Mouse (Mus musculus) MEL (cell line): Measurements from ENCODE around the gene Olfr657. TPM values are rescaled to one million over a fixed set of nuclear protein-coding genes. Genes with fewer than 3 reads are reported as not detected.

ENCODE experiments used
- DNase-seq: peaks from one replicate; pipeline ENCODE4 v3.0.0; 2011; ENCODE audit warnings: low read depth, low spot score
- H3K27ac ChIP-seq: 2 replicates; pipeline ENCODE4 v1.5.1; 2012; ENCODE audit warnings: low read depth, mild to moderate bottlenecking, control low read depth, low read length, moderate library complexity; ENCODE audit not compliant: control insufficient read depth
- H3K27me3 ChIP-seq, 2 experiments: fragments of 150-350 bp in 1 of 2; sonication (generic) in 1 of 2; 2 replicates each; pipeline ENCODE4 v1.6.1; 2012; ENCODE audit warnings: low read length in 2 of 2, mild to moderate bottlenecking in 2 of 2, improper control_type of control experiment in 1 of 2, moderate library complexity in 1 of 2; ENCODE audit not compliant: insufficient read depth in 2 of 2, control insufficient read depth in 1 of 2
- H3K36me3 ChIP-seq, 2 experiments: 2 replicates each; pipeline ENCODE4 v1.6.1; 2012 to 2014; ENCODE audit warnings: low read length in 2 of 2, improper control_type of control experiment in 1 of 2, inconsistent platforms in 1 of 2, mild to moderate bottlenecking in 1 of 2; ENCODE audit not compliant: insufficient read depth in 2 of 2, control insufficient read depth in 1 of 2
- H3K4me1 ChIP-seq, 2 experiments: fragments of 150-350 bp in 1 of 2; sonication (generic) in 1 of 2; 2 replicates each; pipeline ENCODE4 v1.6.1; 2012; ENCODE audit warnings: low read length in 2 of 2, improper control_type of control experiment in 1 of 2, mild to moderate bottlenecking in 1 of 2; ENCODE audit not compliant: insufficient read depth in 2 of 2, control insufficient read depth in 1 of 2
- H3K4me3 ChIP-seq, 2 experiments: fragments of 150-350 bp in 1 of 2; sonication (generic) in 1 of 2; 2 replicates each; pipeline ENCODE4 v1.5.1; 2012; ENCODE audit warnings: low read depth in 2 of 2, low read length in 2 of 2, mild to moderate bottlenecking in 2 of 2, moderate library complexity in 2 of 2, control low read depth in 1 of 2, improper control_type of control experiment in 1 of 2; ENCODE audit not compliant: control insufficient read depth in 1 of 2, insufficient read depth in 1 of 2
- H3K79me2 ChIP-seq: 2 replicates; pipeline ENCODE4 v1.6.1; 2012; ENCODE audit warnings: mild to moderate bottlenecking, low read length, moderate library complexity; ENCODE audit not compliant: control insufficient read depth, poor library complexity, insufficient read depth
- H3K9ac ChIP-seq: 2 replicates; pipeline ENCODE4 v1.6.1; 2012; ENCODE audit warnings: low read depth, mild to moderate bottlenecking, control low read depth, low read length, moderate library complexity; ENCODE audit not compliant: control insufficient read depth, poor library complexity, severe bottlenecking
- H3K9me3 ChIP-seq: fragments of 150-350 bp; sonication (generic); replicated peaks from 2 replicates; pipeline ENCODE4 v1.6.1; 2012; ENCODE audit warnings: mild to moderate bottlenecking, low read length, improper control_type of control experiment, moderate library complexity; ENCODE audit not compliant: insufficient read depth
- CHD1 ChIP-seq: IDR thresholded peaks from 2 replicates; pipeline ENCODE4 v1.6.1; 2012; ENCODE audit warnings: low read depth, mild to moderate bottlenecking, inconsistent platforms, low read length, improper control_type of control experiment
- CHD2 ChIP-seq: IDR thresholded peaks from 2 replicates; pipeline ENCODE4 v1.6.1; 2011; ENCODE audit warnings: low read length, improper control_type of control experiment
- EP300 ChIP-seq, 2 experiments: IDR thresholded peaks; 2 replicates each; pipeline ENCODE4 v1.6.1; 2011; ENCODE audit warnings: improper control_type of control experiment in 2 of 2, low read length in 2 of 2, low read depth in 1 of 2, mild to moderate bottlenecking in 1 of 2
- ETS1 ChIP-seq: IDR thresholded peaks from 2 replicates; pipeline ENCODE4 v1.6.1; 2012; ENCODE audit warnings: low read depth, mild to moderate bottlenecking, inconsistent platforms, low read length, improper control_type of control experiment, moderate library complexity
- JUND ChIP-seq: IDR thresholded peaks from 2 replicates; pipeline ENCODE4 v1.6.1; 2011; ENCODE audit warnings: low read depth, mild to moderate bottlenecking, improper control_type of control experiment, low read length
- MAZ ChIP-seq: IDR thresholded peaks from 2 replicates; pipeline ENCODE4 v1.6.1; 2012; ENCODE audit warnings: low read depth, mild to moderate bottlenecking, inconsistent platforms, low read length, improper control_type of control experiment
- MXI1 ChIP-seq: IDR thresholded peaks from 2 replicates; pipeline ENCODE4 v1.6.1; 2011; ENCODE audit warnings: mild to moderate bottlenecking, low read depth, low read length, improper control_type of control experiment
- MYB ChIP-seq: IDR thresholded peaks from 2 replicates; pipeline ENCODE4 v1.6.1; 2011; ENCODE audit warnings: mild to moderate bottlenecking, low read depth, low read length, improper control_type of control experiment
- MYC ChIP-seq: IDR thresholded peaks from 2 replicates; pipeline ENCODE4 v1.6.1; 2011; ENCODE audit warnings: low read depth, mild to moderate bottlenecking, low read length, improper control_type of control experiment, moderate library complexity
- NELFE ChIP-seq: IDR thresholded peaks from 2 replicates; pipeline ENCODE4 v1.6.1; 2011; ENCODE audit warnings: low read depth, low read length, improper control_type of control experiment
- NRF1 ChIP-seq: IDR thresholded peaks from 2 replicates; pipeline ENCODE4 v1.6.1; 2014; ENCODE audit warnings: low read depth, mild to moderate bottlenecking, inconsistent platforms, low read length, improper control_type of control experiment, moderate library complexity; ENCODE audit not compliant: poor library complexity, insufficient read depth, severe bottlenecking
- POLR2A ChIP-seq, 2 experiments: IDR thresholded peaks; 2 replicates each; pipeline ENCODE4 v1.6.1; 2011 to 2012; ENCODE audit warnings: low read length in 2 of 2, mild to moderate bottlenecking in 2 of 2, control low read depth in 1 of 2, improper control_type of control experiment in 1 of 2, low read depth in 1 of 2, moderate library complexity in 1 of 2; ENCODE audit not compliant: control insufficient read depth in 1 of 2, insufficient read depth in 1 of 2, poor library complexity in 1 of 2
- POLR2AphosphoS2 ChIP-seq: IDR thresholded peaks from 2 replicates; pipeline ENCODE4 v1.6.1; 2011; ENCODE audit warnings: low read length, improper control_type of control experiment
- POLR2AphosphoS5 ChIP-seq: IDR thresholded peaks from 2 replicates; pipeline ENCODE4 v1.6.1; 2012; ENCODE audit warnings: low read depth, borderline replicate concordance, mild to moderate bottlenecking, inconsistent platforms, low read length, moderate library complexity, mixed read lengths
- SIN3A ChIP-seq: IDR thresholded peaks from 2 replicates; pipeline ENCODE4 v1.6.1; 2012; ENCODE audit warnings: low read length, improper control_type of control experiment, inconsistent platforms
- SMC3 ChIP-seq: IDR thresholded peaks from 2 replicates; pipeline ENCODE4 v1.6.1; 2011; ENCODE audit warnings: low read depth, low read length, improper control_type of control experiment
- TBP ChIP-seq: IDR thresholded peaks from 2 replicates; pipeline ENCODE4 v1.8.0; 2011; ENCODE audit warnings: low read depth, low read length, improper control_type of control experiment
- UBTF ChIP-seq: IDR thresholded peaks from 2 replicates; pipeline ENCODE4 v1.6.1; 2012; ENCODE audit warnings: low read depth, mild to moderate bottlenecking, inconsistent platforms, low read length, improper control_type of control experiment, moderate library complexity, borderline replicate concordance; ENCODE audit not compliant: insufficient read depth
- ZKSCAN1 ChIP-seq: IDR thresholded peaks from 2 replicates; pipeline ENCODE4 v1.6.1; 2012; ENCODE audit warnings: low read depth, mild to moderate bottlenecking, inconsistent platforms, low read length, improper control_type of control experiment, moderate library complexity
- ZMIZ1 ChIP-seq: IDR thresholded peaks from 2 replicates; pipeline ENCODE4 v1.6.1; 2012; ENCODE audit warnings: low read depth, mild to moderate bottlenecking, inconsistent platforms, low read length, improper control_type of control experiment, moderate library complexity
- ZNF384 ChIP-seq: IDR thresholded peaks from 2 replicates; pipeline ENCODE4 v1.6.1; 2012; ENCODE audit warnings: low read depth, mild to moderate bottlenecking, inconsistent platforms, low read length, improper control_type of control experiment
- polyA plus RNA-seq, 2 experiments: library from polyadenylated mRNA; stranded (reverse) in 1 of 2; unstranded in 1 of 2; fragments of >175 nt in 1 of 2; fragments of >200 nt in 1 of 2; gene quantifications; 2 replicates each; pipeline versions ENCODE4 v1.2.1 to v1.2.4; 2012; ENCODE audit warnings: low replicate concordance in 2 of 2, low read depth in 1 of 2; ENCODE audit not compliant: insufficient read length in 2 of 2, insufficient read depth in 1 of 2, missing spikeins in 1 of 2
- total RNA-seq: library from RNA; depleted of rRNA; stranded (reverse); fragments of 300-350 nt; gene quantifications from 2 replicates; pipeline ENCODE4 v1.2.3, GENCODE M21; 2012

The Olfr657 gene
- total and polyA plus RNA-seq, 3 experiments: not detected

- H3K36me3 ChIP-seq: no peaks in the 10 kb centered on the region
- H3K27me3 ChIP-seq: no peaks in the 10 kb centered on the region
- no peaks in the 10 kb centered on the region for H3K4me1 ChIP-seq
- H3K79me2 ChIP-seq: no peaks in the 10 kb centered on the region
- no peak within 1 kb of the TSS for H3K4me3 ChIP-seq
- no peak within 1 kb of the TSS for H3K9ac ChIP-seq
- TF ChIP-seq MYC (no peak), JUND (no peak), POLR2A (IDR thresholded peaks at IDR 0.05; ENCODE audit: control insufficient read depth in 1 of 2, insufficient read depth in 1 of 2, low read depth in 1 of 2, low read length in 2 of 2, poor library complexity in 1 of 2) (no peak)
- no peak within 1 kb of the TSS for H3K27ac ChIP-seq
- H3K9me3 ChIP-seq: no peaks in the 10 kb centered on the region
- DNase-seq: no peak
Measured at GRCm38 (mm10) chr7:104586725-104587124, 37.9 kb upstream of the Olfr657 start, which contains the start of gene Olfr654. Gene Olfr654 (plus strand): TSS chr7:104587025.

GRCm38 (mm10) chr7:104588274-104588673 is 36.3 kb upstream of the Olfr657 start:
- no peak for DNase-seq
- Histone ChIP-seq H3K9me3 (no peaks in the 10 kb centered on the region), H3K4me3 (no peak overlapping the region), H3K9ac (no peak overlapping the region), H3K79me2 (no peaks in the 10 kb centered on the region), H3K4me1 (no peaks in the 10 kb centered on the region), H3K27me3 (no peaks in the 10 kb centered on the region), H3K36me3 (no peaks in the 10 kb centered on the region), H3K27ac (no peak overlapping the region)
- TF ChIP-seq MYC (no peak), SMC3 (no peak), TBP (no peak), NRF1 (no peak), EP300 (IDR thresholded peaks at IDR 0.05; ENCODE audit: low read depth in 1 of 2, low read length in 2 of 2) (no peak), MXI1 (no peak), ETS1 (no peak), ZNF384 (no peak), ZMIZ1 (no peak), UBTF (no peak), MYB (no peak), CHD2 (no peak), CHD1 (no peak), POLR2AphosphoS2 (no peak), SIN3A (no peak), NELFE (no peak), MAZ (no peak), POLR2AphosphoS5 (no peak), ZKSCAN1 (no peak)
